Mouse (Mus musculus): ENCODE data around the gene Tle6.

DNA sequence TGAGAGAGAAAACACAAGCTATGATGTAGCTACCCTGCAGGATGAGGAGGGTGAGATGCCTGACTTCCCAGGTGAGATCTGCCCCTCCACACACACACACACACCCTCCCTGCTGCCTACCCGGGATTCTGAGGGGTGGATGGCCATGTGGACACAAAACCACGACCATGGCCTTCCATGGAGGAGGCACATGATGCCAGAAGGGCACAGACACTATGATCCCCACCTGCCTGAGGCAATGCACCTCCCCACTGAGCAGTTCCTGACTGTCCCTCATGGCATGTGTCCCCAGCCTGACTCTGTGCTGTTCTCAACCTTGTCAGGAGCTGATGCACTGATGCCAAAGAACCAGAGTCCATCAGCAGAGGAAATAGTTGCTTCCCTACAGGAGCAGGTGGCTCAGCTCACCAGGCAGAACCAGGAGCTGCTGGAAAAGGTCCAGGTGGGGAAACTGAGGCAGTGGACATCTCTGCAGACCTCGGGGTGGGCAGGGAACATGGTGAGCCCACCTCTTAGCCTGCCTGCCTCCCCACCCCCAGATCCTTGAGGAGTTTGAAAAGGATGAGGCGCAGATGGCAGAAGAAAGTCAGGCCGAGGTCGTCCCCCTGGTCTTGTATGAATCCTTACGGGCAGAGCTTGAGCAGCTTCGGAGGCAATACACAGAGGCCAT lies 41.2 kb upstream of the Tle6 start:
- no peak for TF ChIP-seq CTCF (IDR thresholded peaks at IDR 0.05 in 2 of 3, conservative IDR thresholded peaks at IDR 0.05 in 1 of 3; ENCODE audit: control insufficient read depth in 1 of 3, insufficient read depth in 1 of 3, low read depth in 2 of 3, low read length in 3 of 3, poor library complexity in 1 of 3, severe bottlenecking in 1 of 3)
- no peak for TF ChIP-seq ZMIZ1 (IDR thresholded peaks at IDR 0.05; ENCODE audit: low read depth, low read length)
- no peak for TF ChIP-seq USF1 (IDR thresholded peaks at IDR 0.05; ENCODE audit: low read depth, low read length)
- TF ChIP-seq EP300 (IDR thresholded peaks at IDR 0.05; ENCODE audit: low read depth in 1 of 2, low read length in 2 of 2) = no peak
- no peak for TF ChIP-seq ZC3H11A (IDR thresholded peaks at IDR 0.05; ENCODE audit: low read depth, low read length)
- TF ChIP-seq POLR2A (IDR thresholded peaks at IDR 0.05; ENCODE audit: control insufficient read depth in 1 of 2, insufficient read depth in 1 of 2, low read depth in 1 of 2, low read length in 2 of 2, poor library complexity in 1 of 2) = no peak
- no peak for TF ChIP-seq MAX (IDR thresholded peaks at IDR 0.05; ENCODE audit: low read length)
- TF ChIP-seq RAD21 (IDR thresholded peaks at IDR 0.05; ENCODE audit: low read depth, low read length) = no peak
- no peak for TF ChIP-seq GABPA (IDR thresholded peaks at IDR 0.05; ENCODE audit: low read depth, low read length)
- TF ChIP-seq POLR2AphosphoS2 (IDR thresholded peaks at IDR 0.05; ENCODE audit: low read length) = no peak
- no peak for TF ChIP-seq NRF1 (IDR thresholded peaks at IDR 0.05; ENCODE audit: insufficient read depth, low read depth, low read length, poor library complexity, severe bottlenecking)
- no peak for TF ChIP-seq CHD1 (IDR thresholded peaks at IDR 0.05; ENCODE audit: low read depth, low read length)
- no peak for TF ChIP-seq MAFK (IDR thresholded peaks at IDR 0.05; ENCODE audit: borderline replicate concordance, low read depth, low read length)
